Mouse (Mus musculus) urinary bladder, adult 2 months (tissue): ENCODE results near the gene Tspan1. TPM values are rescaled to one million over a fixed set of nuclear protein-coding genes. Genes with fewer than 3 reads are reported as not detected.
A peak's percentile ranks its signal among the peaks of the same experiment; 100 is the strongest.

Source experiments
- DNase-seq: peaks from one replicate; pipeline ENCODE4 v3.0.0; 2022; ENCODE audit warnings: low spot score
- polyA plus RNA-seq: library from polyadenylated mRNA; depleted of rRNA; stranded (reverse); fragments of >200 nt; gene quantifications from 2 replicates; pipeline ENCODE4 v1.2.3, GENCODE M21; 2012; rRNA removed

Gene Tspan1
- polyA plus RNA-seq, 1 experiment: 0.62 TPM

- no peak for DNase-seq
Measured at GRCm38 (mm10) chr4:116125803-116126386, 41.5 kb downstream of the Tspan1 start.

- DNase-seq: peak; percentile 50
Measured at GRCm38 (mm10) chr4:116123602-116124519, 43.5 kb downstream of the Tspan1 start, which contains the start of the genes Rad54l and Pomgnt1. Rad54l (minus strand) TSS chr4:116123690. Pomgnt1 (plus strand) TSS chr4:116123840.

- no peak for DNase-seq
Measured at GRCm38 (mm10) chr4:116122762-116123161, 44.6 kb downstream of the Tspan1 start.

Other genes with a start within 250 kb of the Tspan1 start
- gene Dmbx1, start 227.7 kb downstream of the Tspan1 start, polyA plus RNA-seq: not detected in 2 replicates
- gene Faah, start 149.7 kb downstream of the Tspan1 start, polyA plus RNA-seq: 11.9 and 14.2 TPM in 2 replicates
- gene Nsun4, start 113.7 kb downstream of the Tspan1 start, polyA plus RNA-seq: 10.3 and 11.1 TPM in 2 replicates
- gene Uqcrh, start 92.5 kb downstream of the Tspan1 start, polyA plus RNA-seq: 669 and 757 TPM in 2 replicates
- 25.8 and 26.4 TPM in 2 replicates for gene Lrrc41, start 92.3 kb downstream of the Tspan1 start, polyA plus RNA-seq
- gene Rad54l, start 43.9 kb downstream of the Tspan1 start, polyA plus RNA-seq: 1.1 and 1.3 TPM in 2 replicates
- 62.6 and 72.7 TPM in 2 replicates for gene Pomgnt1, start 43.8 kb downstream of the Tspan1 start, polyA plus RNA-seq
- gene Lurap1, start 16.3 kb downstream of the Tspan1 start, polyA plus RNA-seq: 3.9 and 4.5 TPM in 2 replicates
- gene 1700042G07Rik, start 5.8 kb upstream of the Tspan1 start, polyA plus RNA-seq: not detected in 2 replicates
- not detected in 2 replicates for gene Gm49337, start 5.8 kb upstream of the Tspan1 start, polyA plus RNA-seq
- gene Pik3r3, start 54.0 kb upstream of the Tspan1 start, polyA plus RNA-seq: 17.8 and 18.0 TPM in 2 replicates